Mouse (Mus musculus) erythroblast, embryonic 14.5 days (primary cell): Measurements from ENCODE around the gene Gpd2. TPM values are rescaled to one million over a fixed set of nuclear protein-coding genes. Genes with fewer than 3 reads are reported as not detected.

Experiments used
- H3K27me3 ChIP-seq: 2 replicates; pipeline ENCODE4 v1.6.1; 2012; ENCODE audit warnings: inconsistent platforms; ENCODE audit not compliant: control insufficient read depth
- H3K36me3 ChIP-seq: 2 replicates; pipeline ENCODE4 v1.6.1; 2012; ENCODE audit warnings: mild to moderate bottlenecking, inconsistent platforms; ENCODE audit not compliant: control insufficient read depth
- H3K4me1 ChIP-seq: 2 replicates; pipeline ENCODE4 v1.6.1; 2012; ENCODE audit warnings: inconsistent platforms; ENCODE audit not compliant: control insufficient read depth
- H3K4me3 ChIP-seq: replicated peaks from 2 replicates; pipeline ENCODE3; 2012; ENCODE audit warnings: moderate library complexity, mild to moderate bottlenecking, inconsistent platforms
- H3K9me3 ChIP-seq: 2 replicates; pipeline ENCODE4 v1.6.1; 2012; ENCODE audit warnings: low read length, inconsistent platforms, mixed read lengths; ENCODE audit not compliant: control insufficient read depth
- GATA1 ChIP-seq: IDR thresholded peaks from 2 replicates; pipeline ENCODE4 v1.6.1; 2012; ENCODE audit warnings: low read length, inconsistent platforms, mixed read lengths
- TAL1 ChIP-seq: IDR thresholded peaks from 3 replicates; pipeline ENCODE4 v1.6.1; 2012; ENCODE audit warnings: low read length, inconsistent platforms, mixed read lengths
- polyA plus RNA-seq: library from polyadenylated mRNA; stranded (reverse); fragments of >175 nt; gene quantifications from 2 replicates; pipeline ENCODE4 v1.2.3, GENCODE M21; 2012

The Gpd2 gene
- polyA plus RNA-seq, 1 experiment: 0.07 TPM

- Histone ChIP-seq H3K9me3 (no peaks in the 10 kb centered on the region; the same call in 1 of the 2 replicates), H3K4me1 (no peaks in the 10 kb centered on the region), H3K36me3 (no peaks in the 10 kb centered on the region), H3K4me3 (no peak overlapping the region), H3K27me3 (no peaks in the 10 kb centered on the region)
- TF ChIP-seq GATA1: no peak
These were observed 158.6 kb downstream of the Gpd2 start for GRCm38 (mm10) chr2:57396061-57396460.

GRCm38 (mm10) chr2:57397727-57398126 lies 160.3 kb downstream of the Gpd2 start:
- no peaks in the 10 kb centered on the region for H3K36me3 ChIP-seq
- H3K27me3 ChIP-seq: no peaks in the 10 kb centered on the region
- no peak for TF ChIP-seq TAL1
- TF ChIP-seq GATA1: no peak
- no peaks in the 10 kb centered on the region for H3K4me1 ChIP-seq
- no peaks in the 10 kb centered on the region; the same call in 1 of the 2 replicates for H3K9me3 ChIP-seq
- no peak overlapping the region for H3K4me3 ChIP-seq

- Histone ChIP-seq H3K27me3 (no peaks in the 10 kb centered on the region), H3K4me3 (no peak overlapping the region), H3K36me3 (no peaks in the 10 kb centered on the region), H3K4me1 (no peaks in the 10 kb centered on the region), H3K9me3 (no peaks in the 10 kb centered on the region)
- no peak for TF ChIP-seq TAL1
- no peak for TF ChIP-seq GATA1
These were observed 170.1 kb downstream of the Gpd2 start for GRCm38 (mm10) chr2:57407414-57408019.

- Histone ChIP-seq H3K36me3 (no peaks in the 10 kb centered on the region), H3K9me3 (no peaks in the 10 kb centered on the region), H3K4me1 (no peaks in the 10 kb centered on the region), H3K4me3 (no peak overlapping the region), H3K27me3 (no peaks in the 10 kb centered on the region)
- no peak for TF ChIP-seq TAL1
- no peak for TF ChIP-seq GATA1
These were observed 171.0 kb downstream of the Gpd2 start for GRCm38 (mm10) chr2:57408413-57408812.

- Histone ChIP-seq H3K27me3 (no peaks in the 10 kb centered on the region), H3K36me3 (no peaks in the 10 kb centered on the region), H3K4me1 (no peaks in the 10 kb centered on the region), H3K4me3 (no peak overlapping the region), H3K9me3 (no peaks in the 10 kb centered on the region)
- no peak for TF ChIP-seq TAL1
These were observed 174.1 kb downstream of the Gpd2 start for GRCm38 (mm10) chr2:57411551-57411950.

- Histone ChIP-seq H3K27me3 (no peaks in the 10 kb centered on the region), H3K9me3 (no peaks in the 10 kb centered on the region), H3K36me3 (no peaks in the 10 kb centered on the region), H3K4me3 (no peak overlapping the region), H3K4me1 (no peaks in the 10 kb centered on the region)
- TF ChIP-seq GATA1: no peak
- no peak for TF ChIP-seq TAL1
These were observed 177.2 kb downstream of the Gpd2 start for GRCm38 (mm10) chr2:57414550-57415160.

GRCm38 (mm10) chr2:57416711-57417110 lies 179.3 kb downstream of the Gpd2 start:
- no peak for TF ChIP-seq TAL1
- TF ChIP-seq GATA1: no peak
- no peaks in the 10 kb centered on the region for H3K4me1 ChIP-seq
- H3K4me3 ChIP-seq: no peak overlapping the region
- peaks cover 4% of the 10 kb centered on the region for H3K9me3 ChIP-seq
- no peaks in the 10 kb centered on the region for H3K36me3 ChIP-seq
- no peaks in the 10 kb centered on the region for H3K27me3 ChIP-seq

Other genes starting within 250 kb of the Gpd2 start
- gene Nr4a2, start 113.6 kb upstream of the Gpd2 start, polyA plus RNA-seq: 0.03 and 0.05 TPM in 2 replicates